Mouse (Mus musculus): ENCODE data around the gene Sgsm3. TPM values are rescaled to one million over a fixed set of nuclear protein-coding genes. Genes with fewer than 3 reads are reported as not detected.
A peak's percentile ranks its signal among the peaks of the same experiment; 100 is the strongest.

Gene Sgsm3
- polyA plus RNA-seq, 1 experiment from 2014 or later: 22.1 TPM

- Histone ChIP-seq H3K4me3 (ENCODE audit: low read depth, low read length) (no peak overlapping the region), H3K9me3 (replicated peaks; ENCODE audit: control insufficient read depth, low read length) (no peaks in the 10 kb centered on the region), H3K4me1 (ENCODE audit: control insufficient read depth, insufficient read depth, low read length) (no peaks in the 10 kb centered on the region), H3K36me3 (replicated peaks; ENCODE audit: control insufficient read depth, insufficient read depth, low read depth, low read length) (peaks cover 9% of the 10 kb centered on the region), H3K4me2 (ENCODE audit: low read depth, low read length) (no peak overlapping the region), H3K9ac (replicated peaks; ENCODE audit: low read length) (no peak overlapping the region), H3K27me3 (ENCODE audit: control insufficient read depth, insufficient read depth, low read length) (no peaks in the 10 kb centered on the region), H3K27ac (replicated peaks; ENCODE audit: low read depth, low read length) (no peak overlapping the region)
- ATAC-seq (replicated peaks; ENCODE audit: insufficient number of reproducible peaks, low FRiP score, low TSS enrichment, low read depth) (no peak), DNase-seq (ENCODE audit: low spot score) (no peak)
- WGBS: 87% methylated on average over 7 of the region's 7 CpGs
Observed at GRCm38 (mm10) chr15:81017308-81017707, 39.7 kb downstream of the Sgsm3 start.

- Histone ChIP-seq H3K36me3 (replicated peaks; ENCODE audit: control insufficient read depth, insufficient read depth, low read depth, low read length) (peaks cover 9% of the 10 kb centered on the region), H3K4me2 (ENCODE audit: low read depth, low read length) (no peak overlapping the region), H3K27me3 (ENCODE audit: control insufficient read depth, insufficient read depth, low read length) (no peaks in the 10 kb centered on the region), H3K27ac (replicated peaks; ENCODE audit: low read depth, low read length) (no peak overlapping the region), H3K4me1 (ENCODE audit: control insufficient read depth, insufficient read depth, low read length) (no peaks in the 10 kb centered on the region), H3K9ac (replicated peaks; ENCODE audit: low read length) (no peak overlapping the region), H3K4me3 (ENCODE audit: low read depth, low read length) (no peak overlapping the region), H3K9me3 (replicated peaks; ENCODE audit: control insufficient read depth, low read length) (no peaks in the 10 kb centered on the region)
- ATAC-seq (replicated peaks; ENCODE audit: insufficient number of reproducible peaks, low FRiP score, low TSS enrichment, low read depth) (no peak), DNase-seq (ENCODE audit: low spot score) (no peak)
- WGBS: 91% methylated on average over 6 of the region's 6 CpGs
Observed at GRCm38 (mm10) chr15:81021377-81021776, 43.8 kb downstream of the Sgsm3 start.

- H3K9ac ChIP-seq (replicated peaks; ENCODE audit: low read length): no peak overlapping the region
- DNase-seq (ENCODE audit: low spot score): no peak
- WGBS: 89% methylated on average over 7 of the region's 7 CpGs
- no peak overlapping the region for H3K4me3 ChIP-seq (ENCODE audit: low read depth, low read length)
- ATAC-seq (replicated peaks; ENCODE audit: insufficient number of reproducible peaks, low FRiP score, low TSS enrichment, low read depth): no peak
- no peak overlapping the region for H3K4me2 ChIP-seq (ENCODE audit: low read depth, low read length)
- H3K27me3 ChIP-seq (ENCODE audit: control insufficient read depth, insufficient read depth, low read length): no peaks in the 10 kb centered on the region
- no peaks in the 10 kb centered on the region for H3K9me3 ChIP-seq (replicated peaks; ENCODE audit: control insufficient read depth, low read length)
- peaks cover 7% of the 10 kb centered on the region; the same call in 1 of the 2 replicates for H3K36me3 ChIP-seq (replicated peaks; ENCODE audit: control insufficient read depth, insufficient read depth, low read depth, low read length)
- no peaks in the 10 kb centered on the region for H3K4me1 ChIP-seq (ENCODE audit: control insufficient read depth, insufficient read depth, low read length)
- no peak overlapping the region for H3K27ac ChIP-seq (replicated peaks; ENCODE audit: low read depth, low read length)
Observed at GRCm38 (mm10) chr15:81022437-81022836, 44.9 kb downstream of the Sgsm3 start.

GRCm38 (mm10) chr15:81023842-81024241 lies 46.3 kb downstream of the Sgsm3 start:
- Histone ChIP-seq H3K4me1 (ENCODE audit: control insufficient read depth, insufficient read depth, low read length) (no peaks in the 10 kb centered on the region), H3K9ac (replicated peaks; ENCODE audit: low read length) (no peak overlapping the region), H3K4me2 (ENCODE audit: low read depth, low read length) (no peak overlapping the region), H3K9me3 (replicated peaks; ENCODE audit: control insufficient read depth, low read length) (no peaks in the 10 kb centered on the region), H3K27ac (replicated peaks; ENCODE audit: low read depth, low read length) (no peak overlapping the region), H3K4me3 (ENCODE audit: low read depth, low read length) (no peak overlapping the region), H3K36me3 (replicated peaks; ENCODE audit: control insufficient read depth, insufficient read depth, low read depth, low read length) (no peaks in the 10 kb centered on the region; the same call in 1 of the 2 replicates), H3K27me3 (ENCODE audit: control insufficient read depth, insufficient read depth, low read length) (no peaks in the 10 kb centered on the region)
- 95% methylated on average over 9 of the region's 9 CpGs for WGBS
- DNase-seq (ENCODE audit: low spot score) (no peak), ATAC-seq (replicated peaks; ENCODE audit: insufficient number of reproducible peaks, low FRiP score, low TSS enrichment, low read depth) (no peak)

GRCm38 (mm10) chr15:81026901-81027300 lies 49.3 kb downstream of the Sgsm3 start:
- no peaks in the 10 kb centered on the region for H3K9me3 ChIP-seq (replicated peaks; ENCODE audit: control insufficient read depth, low read length)
- H3K4me2 ChIP-seq (ENCODE audit: low read depth, low read length): no peak overlapping the region
- 76% methylated on average over 5 of the region's 5 CpGs for WGBS
- H3K36me3 ChIP-seq (replicated peaks; ENCODE audit: control insufficient read depth, insufficient read depth, low read depth, low read length): no peaks in the 10 kb centered on the region
- H3K4me1 ChIP-seq (ENCODE audit: control insufficient read depth, insufficient read depth, low read length): no peaks in the 10 kb centered on the region
- ATAC-seq (replicated peaks; ENCODE audit: insufficient number of reproducible peaks, low FRiP score, low TSS enrichment, low read depth) (no peak), DNase-seq (ENCODE audit: low spot score) (no peak)
- H3K27ac ChIP-seq (replicated peaks; ENCODE audit: low read depth, low read length): no peak overlapping the region
- H3K27me3 ChIP-seq (ENCODE audit: control insufficient read depth, insufficient read depth, low read length): no peaks in the 10 kb centered on the region
- no peak overlapping the region for H3K9ac ChIP-seq (replicated peaks; ENCODE audit: low read length)
- H3K4me3 ChIP-seq (ENCODE audit: low read depth, low read length): no peak overlapping the region

- H3K4me1 ChIP-seq (ENCODE audit: control insufficient read depth, insufficient read depth, low read length): no peaks in the 10 kb centered on the region
- H3K4me2 ChIP-seq (ENCODE audit: low read depth, low read length): no peak overlapping the region
- H3K9ac ChIP-seq (replicated peaks; ENCODE audit: low read length): no peak overlapping the region
- no peaks in the 10 kb centered on the region for H3K9me3 ChIP-seq (replicated peaks; ENCODE audit: control insufficient read depth, low read length)
- peak; percentile 82 for DNase-seq (ENCODE audit: low spot score)
- 39% methylated on average over 8 of the region's 8 CpGs for WGBS
- ATAC-seq (replicated peaks; ENCODE audit: insufficient number of reproducible peaks, low FRiP score, low TSS enrichment, low read depth): no peak; the same call in 1 of the 2 replicates
- no peaks in the 10 kb centered on the region for H3K36me3 ChIP-seq (replicated peaks; ENCODE audit: control insufficient read depth, insufficient read depth, low read depth, low read length)
- H3K27me3 ChIP-seq (ENCODE audit: control insufficient read depth, insufficient read depth, low read length): no peaks in the 10 kb centered on the region
- H3K27ac ChIP-seq (replicated peaks; ENCODE audit: low read depth, low read length): no peak overlapping the region
- H3K4me3 ChIP-seq (ENCODE audit: low read depth, low read length): no peak overlapping the region
Observed at GRCm38 (mm10) chr15:81027378-81028173, 50.0 kb downstream of the Sgsm3 start.

GRCm38 (mm10) chr15:81030891-81031425 lies 53.4 kb downstream of the Sgsm3 start:
- no peaks in the 10 kb centered on the region for H3K36me3 ChIP-seq (replicated peaks; ENCODE audit: control insufficient read depth, insufficient read depth, low read depth, low read length)
- DNase-seq (ENCODE audit: low spot score) (no peak), ATAC-seq (replicated peaks; ENCODE audit: insufficient number of reproducible peaks, low FRiP score, low TSS enrichment, low read depth) (no peak)
- no peak overlapping the region for H3K4me3 ChIP-seq (ENCODE audit: low read depth, low read length)
- H3K4me1 ChIP-seq (ENCODE audit: control insufficient read depth, insufficient read depth, low read length): peaks cover 4% of the 10 kb centered on the region; the same call in 1 of the 2 replicates
- no peak overlapping the region for H3K9ac ChIP-seq (replicated peaks; ENCODE audit: low read length)
- WGBS: 78% methylated on average over 10 of the region's 10 CpGs
- no peaks in the 10 kb centered on the region for H3K27me3 ChIP-seq (ENCODE audit: control insufficient read depth, insufficient read depth, low read length)
- no peak overlapping the region for H3K27ac ChIP-seq (replicated peaks; ENCODE audit: low read depth, low read length)
- H3K4me2 ChIP-seq (ENCODE audit: low read depth, low read length): no peak overlapping the region
- no peaks in the 10 kb centered on the region for H3K9me3 ChIP-seq (replicated peaks; ENCODE audit: control insufficient read depth, low read length)

GRCm38 (mm10) chr15:81031611-81032010 lies 54.0 kb downstream of the Sgsm3 start:
- no peaks in the 10 kb centered on the region for H3K36me3 ChIP-seq (replicated peaks; ENCODE audit: control insufficient read depth, insufficient read depth, low read depth, low read length)
- H3K27ac ChIP-seq (replicated peaks; ENCODE audit: low read depth, low read length): no peak overlapping the region
- H3K4me2 ChIP-seq (ENCODE audit: low read depth, low read length): no peak overlapping the region
- DNase-seq (ENCODE audit: low spot score) (no peak), ATAC-seq (replicated peaks; ENCODE audit: insufficient number of reproducible peaks, low FRiP score, low TSS enrichment, low read depth) (no peak)
- no peak overlapping the region for H3K4me3 ChIP-seq (ENCODE audit: low read depth, low read length)
- H3K9me3 ChIP-seq (replicated peaks; ENCODE audit: control insufficient read depth, low read length): no peaks in the 10 kb centered on the region
- H3K4me1 ChIP-seq (ENCODE audit: control insufficient read depth, insufficient read depth, low read length): peaks cover 4% of the 10 kb centered on the region; the same call in 1 of the 2 replicates
- no peaks in the 10 kb centered on the region for H3K27me3 ChIP-seq (ENCODE audit: control insufficient read depth, insufficient read depth, low read length)
- no peak overlapping the region for H3K9ac ChIP-seq (replicated peaks; ENCODE audit: low read length)
- WGBS: 80% methylated on average over 4 of the region's 4 CpGs

All from embryonic facial prominence, embryonic 11.5 days (tissue).